Mouse (Mus musculus) heart, embryonic 11.5 days (tissue): ENCODE measurements around the gene Gm13277. TPM values are rescaled to one million over a fixed set of nuclear protein-coding genes. Genes with fewer than 3 reads are reported as not detected.
"Not testable (repeated sequence)": the region's sequence is repeated elsewhere in the genome, so short reads cannot be mapped to it uniquely, and the experiment has no call there.

Experiments
- ATAC-seq: fragments of 200-750 bp; cut with Nextera tagmentation; replicated peaks from 2 replicates; pipeline ENCODE4 v1.8.0; 2017; ENCODE audit warnings: moderate library complexity; ENCODE audit not compliant: insufficient number of reproducible peaks, low FRiP score, low TSS enrichment
- H3K27ac ChIP-seq: fragments of 300-500 bp; sonication (generic); 2 replicates; pipeline ENCODE4 v1.5.1; 2014; ENCODE audit warnings: mild to moderate bottlenecking, low read depth, low read length
- H3K27me3 ChIP-seq: fragments of 300-500 bp; sonication (generic); 2 replicates; pipeline ENCODE4 v1.6.1; 2014; ENCODE audit warnings: mild to moderate bottlenecking, low read length, mixed read lengths; ENCODE audit not compliant: control insufficient read depth, insufficient read depth
- H3K36me3 ChIP-seq: fragments of 300-500 bp; sonication (generic); 2 replicates; pipeline ENCODE4 v1.6.1; 2014; ENCODE audit warnings: mild to moderate bottlenecking, low read length, moderate library complexity, mixed read lengths; ENCODE audit not compliant: control insufficient read depth, insufficient read depth
- H3K4me1 ChIP-seq: fragments of 300-500 bp; sonication (generic); 2 replicates; pipeline ENCODE4 v1.6.1; 2014; ENCODE audit warnings: low read length; ENCODE audit not compliant: control insufficient read depth, insufficient read depth
- H3K4me2 ChIP-seq: fragments of 300-500 bp; sonication (generic); 2 replicates; pipeline ENCODE4 v1.6.1; 2014; ENCODE audit warnings: mild to moderate bottlenecking, moderate library complexity
- H3K4me3 ChIP-seq: fragments of 300-500 bp; sonication (generic); 2 replicates; pipeline ENCODE4 v1.5.1; 2014; ENCODE audit warnings: low read depth, low read length
- H3K9ac ChIP-seq: fragments of 300-500 bp; sonication (generic); 2 replicates; pipeline ENCODE4 v1.6.1; 2014; ENCODE audit warnings: mild to moderate bottlenecking, low read depth, low read length, moderate library complexity
- H3K9me3 ChIP-seq: fragments of 300-500 bp; sonication (generic); replicated peaks from 2 replicates; pipeline ENCODE4 v1.6.1; 2016; ENCODE audit warnings: low read length; ENCODE audit not compliant: control insufficient read depth
- WGBS: fragments of 180-500 bp; shearing (Covaris S2); extraction: QIAGEN DNeasy Blood & Tissue Kit; methylation state at CpG from one replicate; pipeline ENCODE4 v1.1.7; 2014; ENCODE audit not compliant: insufficient replicate concordance; 5-methylcytosine and 5-hydroxymethylcytosine counted together
- polyA plus RNA-seq: library from polyadenylated mRNA; unstranded; fragments of >200 nt; fragmentation: Nextera tagmentation; extraction: Ambion mirVana; gene quantifications from 2 replicates; pipeline ENCODE4 v1.2.1, GENCODE M21; 2014

Gene Gm13277
- polyA plus RNA-seq, 1 experiment from 2014 or later: not detected

GRCm38 (mm10) chr4:88799365-88799764 lies 10.9 kb downstream of the Gm13277 start, which contains the start of gene Gm13285:
Gm13285 (plus strand) TSS chr4:88799665.
- not testable (repeated sequence) for H3K4me3 ChIP-seq, H3K4me1 ChIP-seq, ATAC-seq, H3K27ac ChIP-seq, H3K4me2 ChIP-seq, H3K36me3 ChIP-seq, H3K27me3 ChIP-seq, H3K9me3 ChIP-seq, H3K9ac ChIP-seq
- WGBS: 13% methylated on average over 3 of the region's 7 CpGs

- peak within 1 kb of the TSS; percentile 27; the same call in 1 of the 2 replicates for H3K4me2 ChIP-seq
- not testable (repeated sequence) for H3K9ac ChIP-seq
Measured at GRCm38 (mm10) chr4:88802954-88803353, 14.5 kb downstream of the Gm13277 start, which contains the start of gene Gm13287. Gm13287 (plus strand) TSS chr4:88803254.

GRCm38 (mm10) chr4:88805231-88805630 lies 16.8 kb downstream of the Gm13277 start, which contains the start of gene Gm13288:
Gm13288 (plus strand) TSS chr4:88805531.
- H3K27me3 ChIP-seq, H3K4me3 ChIP-seq, H3K9me3 ChIP-seq, H3K36me3 ChIP-seq, H3K27ac ChIP-seq, H3K4me1 ChIP-seq, ATAC-seq, H3K9ac ChIP-seq: not testable (repeated sequence)
- WGBS: no CpG with 5 or more reads among the region's 8 CpGs
- H3K4me2 ChIP-seq: peak within 1 kb of the TSS; percentile 32; the same call in 1 of the 2 replicates

More at GRCm38 (mm10) chr4:88802954-88803353, 14.5 kb downstream of the Gm13277 start, which contains the start of gene Gm13287:
- H3K27me3 ChIP-seq, ATAC-seq, H3K9me3 ChIP-seq, H3K36me3 ChIP-seq, H3K27ac ChIP-seq, H3K4me1 ChIP-seq, H3K4me3 ChIP-seq: not testable (repeated sequence)
- WGBS: no CpG with 5 or more reads among the region's 29 CpGs

- H3K4me1 ChIP-seq, ATAC-seq, H3K36me3 ChIP-seq, H3K9ac ChIP-seq, H3K27me3 ChIP-seq, H3K4me3 ChIP-seq, H3K27ac ChIP-seq, H3K9me3 ChIP-seq: not testable (repeated sequence)
- peak overlapping the region; percentile 32; the same call in 1 of the 2 replicates for H3K4me2 ChIP-seq
- WGBS: 1% methylated on average over 10 of the region's 34 CpGs
Measured at GRCm38 (mm10) chr4:88805761-88806160, 17.3 kb downstream of the Gm13277 start.

GRCm38 (mm10) chr4:88815928-88816327 lies 27.5 kb downstream of the Gm13277 start, which contains the start of gene Ifna7:
Ifna7 (plus strand) TSS chr4:88816228.
- Histone ChIP-seq H3K4me2 (no peak within 1 kb of the TSS), H3K4me1 (no peaks in the 10 kb centered on the region), H3K4me3 (no peak within 1 kb of the TSS), H3K27me3 (no peaks in the 10 kb centered on the region), H3K9ac (no peak within 1 kb of the TSS), H3K27ac (no peak within 1 kb of the TSS), H3K9me3 (no peaks in the 10 kb centered on the region), H3K36me3 (no peaks in the 10 kb centered on the region)
- no peak for ATAC-seq
- WGBS: 52% methylated on average over 3 of the region's 3 CpGs

GRCm38 (mm10) chr4:88819659-88820058 lies 31.2 kb downstream of the Gm13277 start, which contains the start of gene Ifna11:
Ifna11 (plus strand) TSS chr4:88819959.
- WGBS: 72% methylated on average over 1 of the region's 1 CpGs
- H3K4me1 ChIP-seq: no peaks in the 10 kb centered on the region
- no peak for ATAC-seq
- H3K36me3 ChIP-seq: no peaks in the 10 kb centered on the region
- H3K4me3 ChIP-seq: no peak within 1 kb of the TSS
- H3K27ac ChIP-seq: no peak within 1 kb of the TSS
- no peak within 1 kb of the TSS for H3K4me2 ChIP-seq
- no peaks in the 10 kb centered on the region for H3K27me3 ChIP-seq
- H3K9ac ChIP-seq: no peak within 1 kb of the TSS
- H3K9me3 ChIP-seq: no peaks in the 10 kb centered on the region

GRCm38 (mm10) chr4:88822995-88823394 lies 34.6 kb downstream of the Gm13277 start:
- Histone ChIP-seq H3K9me3 (no peaks in the 10 kb centered on the region), H3K4me1 (no peaks in the 10 kb centered on the region), H3K4me2 (no peak overlapping the region), H3K9ac (no peak overlapping the region), H3K27me3 (no peaks in the 10 kb centered on the region), H3K36me3 (no peaks in the 10 kb centered on the region), H3K4me3 (no peak overlapping the region), H3K27ac (no peak overlapping the region)
- 22% methylated on average over 4 of the region's 4 CpGs for WGBS
- ATAC-seq: no peak

- H3K4me2 ChIP-seq, H3K9ac ChIP-seq, H3K9me3 ChIP-seq, H3K27ac ChIP-seq, H3K4me1 ChIP-seq, H3K36me3 ChIP-seq, ATAC-seq, H3K4me3 ChIP-seq, H3K27me3 ChIP-seq: not testable (repeated sequence)
Measured at GRCm38 (mm10) chr4:88827116-88827515, 38.7 kb downstream of the Gm13277 start, which contains the start of gene Ifna6. Ifna6 (plus strand) TSS chr4:88827416.

GRCm38 (mm10) chr4:88830523-88830922 lies 42.1 kb downstream of the Gm13277 start:
- H3K9me3 ChIP-seq: no peaks in the 10 kb centered on the region
- no peaks in the 10 kb centered on the region for H3K27me3 ChIP-seq
- no peak overlapping the region for H3K9ac ChIP-seq
- H3K27ac ChIP-seq: no peak overlapping the region
- no peak overlapping the region for H3K4me2 ChIP-seq
- H3K4me1 ChIP-seq: no peaks in the 10 kb centered on the region
- ATAC-seq: no peak
- WGBS: 25% methylated on average over 4 of the region's 4 CpGs
- H3K4me3 ChIP-seq: no peak overlapping the region
- H3K36me3 ChIP-seq: no peaks in the 10 kb centered on the region
